Mouse (Mus musculus) forebrain, embryonic 13.5 days (tissue): ENCODE measurements at regions not wholly inside any gene's neighbourhood (a gene's known extent, or its start where the extent isn't known, plus 50 kb on each side); places are given as distances from the start of the nearest gene placed in this dataset.
A peak's percentile ranks its signal among the peaks of the same experiment; 100 is the strongest.

Experiments
- ATAC-seq: fragments of 200-750 bp; cut with Nextera tagmentation; 2 replicates; pipeline ENCODE4 v1.8.0; 2017
- H3K27ac ChIP-seq: fragments of 300-500 bp; sonication (generic); 2 replicates; pipeline ENCODE4 v1.5.1; 2015; ENCODE audit warnings: inconsistent platforms, mild to moderate bottlenecking, moderate library complexity
- H3K27me3 ChIP-seq: fragments of 300-500 bp; sonication (generic); 2 replicates; pipeline ENCODE4 v1.6.1; 2015; ENCODE audit warnings: mild to moderate bottlenecking, inconsistent platforms
- H3K36me3 ChIP-seq: fragments of 300-500 bp; sonication (generic); 2 replicates; pipeline ENCODE4 v1.6.1; 2015; ENCODE audit warnings: mild to moderate bottlenecking, inconsistent platforms; ENCODE audit not compliant: poor library complexity, severe bottlenecking
- H3K4me1 ChIP-seq: fragments of 300-500 bp; sonication (generic); 2 replicates; pipeline ENCODE4 v1.6.1; 2015; ENCODE audit warnings: inconsistent platforms
- H3K4me2 ChIP-seq: fragments of 300-500 bp; sonication (generic); 2 replicates; pipeline ENCODE4 v1.6.1; 2015; ENCODE audit warnings: inconsistent platforms, mild to moderate bottlenecking, moderate library complexity
- H3K4me3 ChIP-seq: fragments of 300-500 bp; sonication (generic); 2 replicates; pipeline ENCODE4 v1.5.1; 2015; ENCODE audit warnings: mild to moderate bottlenecking, inconsistent platforms
- H3K9ac ChIP-seq: fragments of 300-500 bp; sonication (generic); 2 replicates; pipeline ENCODE4 v1.6.1; 2015; ENCODE audit warnings: mild to moderate bottlenecking, inconsistent platforms
- H3K9me3 ChIP-seq: fragments of 300-500 bp; sonication (generic); replicated peaks from 2 replicates; pipeline ENCODE4 v1.6.1; 2016; ENCODE audit warnings: inconsistent platforms
- WGBS: fragments of 180-500 bp; shearing (Covaris S2); methylation state at CpG from one replicate; pipeline ENCODE4 v1.1.7; 2015; 5-methylcytosine and 5-hydroxymethylcytosine counted together

DNA sequence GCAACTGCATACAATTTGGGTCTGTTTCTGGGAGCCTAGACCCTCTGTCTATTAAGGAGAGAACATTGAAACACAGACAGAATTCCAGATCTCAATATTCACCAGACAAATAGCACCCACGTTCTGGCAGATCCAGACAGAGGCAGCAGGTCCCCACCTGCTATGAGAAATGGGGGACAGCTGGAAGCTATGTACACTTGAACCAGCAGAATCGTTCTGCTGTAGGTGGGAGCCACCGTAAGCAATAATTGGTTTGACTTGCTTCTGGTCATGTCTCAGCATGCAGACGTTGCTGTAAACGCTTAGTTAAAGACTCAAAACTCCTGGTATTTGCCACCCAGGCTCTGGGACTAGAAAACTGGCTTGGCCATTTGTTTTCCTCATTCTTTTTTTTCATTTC is 122.2 kb upstream of the Xylt1 start:
- Histone ChIP-seq H3K36me3 (no peaks in the 10 kb centered on the region), H3K4me3 (no peak overlapping the region), H3K27me3 (no peaks in the 10 kb centered on the region), H3K4me2 (no peak overlapping the region), H3K9ac (no peak overlapping the region), H3K9me3 (no peaks in the 10 kb centered on the region), H3K4me1 (0 out of 2 replicates have a peak, but pooled peaks cover 3% of the 10 kb centered on the region), H3K27ac (no peak overlapping the region)
- ATAC-seq = no peak
- 76% methylated on average over 5 of the region's 5 CpGs for WGBS

DNA sequence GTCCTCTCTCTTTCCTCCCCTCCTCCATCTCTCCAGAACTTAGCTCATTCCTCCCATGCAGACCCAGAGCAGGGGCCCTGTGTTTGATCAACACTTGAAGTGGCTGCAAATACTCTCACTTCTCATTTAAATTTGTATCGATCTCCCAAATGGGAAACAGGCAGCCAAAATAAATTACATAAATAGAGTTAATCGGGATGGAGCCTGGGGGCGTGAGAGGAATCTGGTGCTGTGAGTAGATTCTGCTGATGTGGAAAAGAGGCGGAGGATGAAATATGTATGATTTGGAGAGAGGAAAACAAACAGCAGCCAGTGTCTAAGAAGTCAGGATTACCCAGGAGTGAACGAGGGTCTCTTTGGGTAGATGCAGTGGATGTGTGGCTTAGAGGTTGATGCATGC is 121.6 kb upstream of the Xylt1 start:
- Histone ChIP-seq H3K4me3 (no peak overlapping the region), H3K9me3 (no peaks in the 10 kb centered on the region), H3K4me1 (0 out of 2 replicates have a peak, but pooled peaks cover 3% of the 10 kb centered on the region), H3K4me2 (no peak overlapping the region), H3K36me3 (no peaks in the 10 kb centered on the region), H3K27me3 (no peaks in the 10 kb centered on the region), H3K9ac (no peak overlapping the region), H3K27ac (no peak overlapping the region)
- WGBS = 62% methylated on average over 5 of the region's 5 CpGs
- ATAC-seq = no peak

DNA sequence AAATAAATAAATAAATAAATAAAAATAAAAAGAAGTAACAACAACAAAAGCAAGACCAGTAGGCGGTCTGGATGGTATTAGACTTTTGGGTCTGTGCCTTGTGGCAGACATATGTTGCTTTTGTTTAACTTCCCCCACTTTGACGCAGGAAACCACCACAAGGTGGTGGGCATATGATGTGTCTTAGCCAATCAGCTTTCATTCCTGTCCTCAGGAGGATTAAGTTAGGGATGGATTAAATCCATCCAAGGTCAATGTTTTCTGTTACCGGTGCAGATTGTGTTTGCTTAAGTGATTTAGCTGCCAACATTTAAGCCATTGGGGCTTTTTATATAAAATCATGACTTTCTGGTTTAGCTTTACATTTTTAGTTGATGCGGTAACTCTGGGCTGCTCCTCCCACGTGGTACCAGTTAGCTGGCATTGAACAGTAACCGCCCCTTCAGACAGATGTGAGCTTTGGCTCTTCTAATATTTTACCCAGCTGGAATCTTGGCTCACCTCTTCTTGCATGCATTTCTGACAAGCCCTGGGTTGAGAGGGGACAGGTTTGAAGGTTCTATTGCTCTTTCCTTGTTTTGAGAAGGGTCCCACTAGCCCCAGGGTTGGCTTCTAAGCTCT is 121.0 kb upstream of the Xylt1 start:
- Histone ChIP-seq H3K4me1 (0 out of 2 replicates have a peak, but pooled peaks cover 3% of the 10 kb centered on the region), H3K36me3 (no peaks in the 10 kb centered on the region), H3K4me3 (no peak overlapping the region), H3K27ac (no peak overlapping the region), H3K9me3 (no peaks in the 10 kb centered on the region), H3K9ac (no peak overlapping the region), H3K27me3 (no peaks in the 10 kb centered on the region), H3K4me2 (no peak overlapping the region)
- 61% methylated on average over 6 of the region's 6 CpGs for WGBS
- ATAC-seq = no peak

DNA sequence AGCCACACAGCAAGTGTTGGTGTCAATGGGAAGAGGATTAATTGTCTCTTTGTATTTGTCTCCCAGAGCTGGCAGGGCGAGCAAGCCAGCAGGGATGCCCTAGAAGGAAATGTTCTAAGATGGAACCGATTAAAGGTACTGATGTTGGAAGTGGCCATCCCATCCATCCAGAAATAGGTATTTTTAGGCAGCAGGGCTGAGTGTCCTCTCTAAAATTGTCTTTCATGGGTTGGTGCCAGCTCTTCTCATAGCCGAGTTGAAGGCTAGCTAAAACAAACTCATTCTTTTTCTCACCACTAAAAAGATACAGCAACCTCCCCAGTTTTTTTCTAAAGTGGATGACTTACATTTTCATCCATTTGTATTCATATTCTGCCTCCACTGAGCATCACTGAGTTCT is 120.2 kb upstream of the Xylt1 start:
- Histone ChIP-seq H3K4me3 (no peak overlapping the region), H3K9ac (no peak overlapping the region), H3K4me2 (no peak overlapping the region), H3K27me3 (no peaks in the 10 kb centered on the region), H3K4me1 (0 out of 2 replicates have a peak, but pooled peaks cover 3% of the 10 kb centered on the region), H3K9me3 (no peaks in the 10 kb centered on the region), H3K27ac (no peak overlapping the region), H3K36me3 (no peaks in the 10 kb centered on the region)
- ATAC-seq = no peak
- WGBS = 62% methylated on average over 3 of the region's 3 CpGs

DNA sequence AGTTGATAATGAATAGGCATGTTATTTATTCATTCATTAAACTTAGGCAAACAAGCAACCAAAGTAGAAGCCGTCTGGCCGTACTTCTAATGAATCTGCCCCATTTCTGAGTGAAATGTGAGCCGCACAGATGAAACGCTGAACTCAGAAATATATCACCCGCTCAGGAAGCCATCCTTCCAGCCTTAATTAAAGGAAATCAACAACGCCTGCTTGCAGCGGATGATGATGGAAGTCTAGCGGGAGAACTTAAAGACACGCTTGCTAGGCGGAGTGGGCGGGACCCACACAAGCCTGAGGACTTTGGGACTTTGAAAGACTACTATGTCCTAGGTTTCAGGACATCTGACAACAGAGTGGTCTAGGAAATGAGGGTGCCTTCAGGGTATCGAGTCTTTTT is 117.7 kb upstream of the Xylt1 start:
- 80% methylated on average over 12 of the region's 12 CpGs for WGBS
- Histone ChIP-seq H3K27ac (no peak overlapping the region), H3K36me3 (no peaks in the 10 kb centered on the region), H3K4me2 (no peak overlapping the region), H3K27me3 (no peaks in the 10 kb centered on the region), H3K4me1 (peaks cover 11% of the 10 kb centered on the region; the same call in 1 of the 2 replicates), H3K9me3 (no peaks in the 10 kb centered on the region), H3K4me3 (no peak overlapping the region), H3K9ac (no peak overlapping the region)
- no peak for ATAC-seq

DNA sequence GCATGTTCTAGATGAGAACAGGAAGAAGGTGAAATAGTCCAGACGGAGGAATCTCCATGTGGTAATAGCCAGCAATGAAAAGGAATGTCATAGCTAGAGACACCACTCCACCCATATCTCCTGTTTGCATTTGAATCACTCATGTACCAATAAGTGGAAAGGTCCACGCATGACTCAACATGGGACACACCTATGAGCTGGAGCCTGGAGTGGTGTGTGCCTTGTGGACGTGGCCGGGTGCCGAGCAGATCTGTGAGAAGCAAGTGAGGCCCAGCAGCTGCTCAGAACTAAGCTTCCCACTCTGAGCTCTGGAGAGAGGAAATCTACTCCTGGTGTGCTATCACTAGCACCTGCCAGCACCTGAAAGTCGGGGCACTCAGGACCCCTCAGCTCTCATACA is 116.4 kb upstream of the Xylt1 start:
- Histone ChIP-seq H3K9ac (no peak overlapping the region), H3K4me2 (no peak overlapping the region), H3K27me3 (no peaks in the 10 kb centered on the region), H3K27ac (no peak overlapping the region), H3K4me1 (peaks cover 13% of the 10 kb centered on the region), H3K36me3 (no peaks in the 10 kb centered on the region), H3K9me3 (no peaks in the 10 kb centered on the region), H3K4me3 (no peak overlapping the region)
- no peak for ATAC-seq
- 92% methylated on average over 6 of the region's 6 CpGs for WGBS

DNA sequence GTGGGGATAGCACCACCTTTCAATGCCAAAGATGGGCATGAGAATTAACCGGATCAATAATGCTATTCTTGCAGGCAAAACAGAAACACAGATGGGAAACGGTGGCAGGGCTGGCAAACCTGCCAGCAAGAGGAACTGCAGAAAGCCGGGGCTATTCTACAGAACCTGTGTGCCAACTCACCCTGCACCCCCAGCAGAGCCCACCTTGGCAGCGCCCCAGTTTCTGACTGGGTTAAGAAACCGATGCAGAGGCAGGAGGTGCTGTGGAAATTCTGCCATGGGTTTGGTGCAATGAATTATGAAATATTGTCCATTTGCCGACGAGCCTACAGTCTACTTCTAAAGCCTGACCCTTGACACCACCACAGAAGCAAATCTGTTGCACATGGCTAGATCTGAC is 112.7 kb upstream of the Xylt1 start:
- Histone ChIP-seq H3K4me1 (peaks cover 20% of the 10 kb centered on the region), H3K9me3 (no peaks in the 10 kb centered on the region), H3K27me3 (no peaks in the 10 kb centered on the region), H3K4me2 (no peak overlapping the region), H3K9ac (no peak overlapping the region), H3K36me3 (no peaks in the 10 kb centered on the region), H3K27ac (no peak overlapping the region), H3K4me3 (no peak overlapping the region)
- 84% methylated on average over 7 of the region's 7 CpGs for WGBS
- ATAC-seq = no peak

DNA sequence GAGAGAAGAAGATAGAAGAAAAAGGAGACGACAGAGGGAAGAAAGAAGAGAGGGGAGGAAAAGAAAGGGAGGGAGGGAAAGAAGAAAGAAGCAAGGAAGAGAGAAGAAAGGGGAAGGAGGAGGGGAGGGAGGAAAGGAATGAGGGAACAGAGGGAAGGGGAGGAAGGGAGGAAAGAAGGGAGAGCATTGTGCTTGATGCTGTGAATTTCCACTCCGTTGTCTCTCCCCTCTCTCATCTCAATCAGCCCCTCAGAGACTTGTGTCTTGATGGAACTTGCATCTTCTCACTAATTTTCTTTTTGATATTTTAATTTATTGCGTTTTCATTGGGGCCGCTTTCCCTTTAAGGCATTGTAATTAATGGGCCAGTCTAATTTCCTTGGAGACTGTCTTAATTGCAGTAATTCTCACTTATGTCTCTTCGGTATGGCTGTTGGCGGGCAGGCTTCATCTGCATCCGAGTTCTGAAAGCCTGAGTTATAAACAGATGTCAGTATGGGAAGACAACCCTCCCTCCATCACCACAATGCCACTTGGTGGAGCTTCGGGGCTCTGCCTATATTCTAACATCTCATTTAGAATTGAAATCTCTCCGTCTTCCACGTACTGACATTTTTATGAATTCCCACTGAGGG is 111.4 kb upstream of the Xylt1 start:
- Histone ChIP-seq H3K9ac (no peak overlapping the region), H3K27ac (no peak overlapping the region), H3K27me3 (no peaks in the 10 kb centered on the region), H3K4me3 (no peak overlapping the region), H3K36me3 (no peaks in the 10 kb centered on the region), H3K4me2 (no peak overlapping the region), H3K4me1 (peaks cover 19% of the 10 kb centered on the region), H3K9me3 (no peaks in the 10 kb centered on the region)
- peak; percentile 45; the same call in 1 of the 2 replicates for ATAC-seq
- whole genome bisulfite sequencing = 64% methylated on average over 10 of the region's 10 CpGs

DNA sequence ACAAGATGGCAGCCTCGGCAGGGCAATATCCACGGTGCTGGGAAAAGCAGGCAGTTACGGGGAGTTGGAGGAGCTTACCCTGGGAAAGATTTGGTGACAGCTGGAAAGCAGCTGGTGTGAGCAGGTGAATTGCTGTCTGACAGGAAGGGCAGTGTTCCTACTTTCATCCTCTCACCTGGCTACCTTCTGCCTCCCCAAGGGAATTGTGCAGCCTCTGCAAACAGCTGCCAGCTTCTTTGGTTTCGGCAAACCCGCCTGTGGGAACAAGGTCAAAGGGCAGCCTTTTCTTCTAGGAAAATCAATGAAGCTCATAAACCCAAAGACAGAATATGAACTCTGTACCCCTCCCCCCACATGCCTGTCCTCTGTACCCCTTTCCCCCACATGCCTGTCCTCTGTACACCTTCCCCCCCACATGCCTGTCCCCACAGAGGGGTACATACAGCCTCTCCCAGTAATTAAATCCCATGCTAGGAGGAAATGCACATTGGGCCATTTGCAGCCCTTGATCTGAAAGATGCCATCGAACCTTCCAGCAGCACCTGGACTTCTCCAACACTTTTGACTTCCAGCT is 102.3 kb upstream of the Xylt1 start:
- Histone ChIP-seq H3K9me3 (no peaks in the 10 kb centered on the region), H3K36me3 (no peaks in the 10 kb centered on the region), H3K27me3 (no peaks in the 10 kb centered on the region), H3K9ac (no peak overlapping the region), H3K4me3 (no peak overlapping the region), H3K4me1 (no peaks in the 10 kb centered on the region), H3K4me2 (no peak overlapping the region), H3K27ac (no peak overlapping the region)
- no peak for ATAC-seq
- WGBS = 64% methylated on average over 6 of the region's 6 CpGs

DNA sequence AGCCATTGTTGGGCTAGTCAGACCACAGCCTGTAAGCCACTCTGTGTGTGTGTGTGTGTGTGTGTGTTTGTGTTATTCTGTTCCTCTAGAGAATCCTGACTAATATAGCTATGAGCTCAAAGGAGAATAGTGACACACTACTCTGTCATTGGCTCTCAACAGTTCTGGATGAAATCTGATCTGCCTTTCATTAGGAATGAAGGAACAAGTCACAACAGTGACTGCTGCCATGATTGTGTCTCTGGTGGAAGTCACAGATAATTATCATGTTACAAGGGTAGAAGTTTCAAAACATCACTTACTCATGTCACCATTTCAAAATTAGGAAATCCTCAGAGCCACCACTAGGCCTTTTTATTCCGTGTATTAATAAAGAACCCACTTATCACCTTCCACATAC is 98.6 kb upstream of the Xylt1 start:
- Histone ChIP-seq H3K9me3 (no peaks in the 10 kb centered on the region), H3K9ac (no peak overlapping the region), H3K4me2 (no peak overlapping the region), H3K4me3 (no peak overlapping the region), H3K27me3 (no peaks in the 10 kb centered on the region), H3K4me1 (no peaks in the 10 kb centered on the region), H3K36me3 (no peaks in the 10 kb centered on the region), H3K27ac (no peak overlapping the region)
- WGBS = 98% methylated on average over 1 of the region's 1 CpGs
- no peak for ATAC-seq

DNA sequence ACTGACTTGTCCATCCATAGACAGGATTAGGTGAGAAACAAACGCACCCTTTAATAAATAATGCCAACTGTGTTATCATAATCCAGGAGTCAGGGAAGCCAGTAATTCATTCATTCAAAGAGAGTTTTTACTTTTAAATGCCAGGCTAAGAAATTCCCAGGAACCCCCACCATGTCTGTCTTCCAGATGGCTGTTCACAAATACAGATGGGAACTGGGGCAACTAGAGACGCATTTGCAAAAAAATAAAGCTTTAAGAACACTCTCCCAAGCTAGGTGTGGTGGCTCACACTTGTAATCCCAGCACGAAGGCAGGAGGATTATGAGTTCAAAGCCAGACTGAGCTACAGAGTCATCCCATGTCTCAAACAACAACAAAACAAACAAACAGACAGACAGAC is 95.6 kb upstream of the Xylt1 start:
- no peaks in the 10 kb centered on the region for H3K27me3 ChIP-seq
- no peak overlapping the region for H3K9ac ChIP-seq
- no peak overlapping the region for H3K27ac ChIP-seq
- H3K4me2 ChIP-seq = no peak overlapping the region
- no peaks in the 10 kb centered on the region for H3K4me1 ChIP-seq
- no peaks in the 10 kb centered on the region for H3K36me3 ChIP-seq
- no peak overlapping the region for H3K4me3 ChIP-seq
- no peaks in the 10 kb centered on the region for H3K9me3 ChIP-seq
- no peak for ATAC-seq
- 77% methylated on average over 3 of the region's 3 CpGs for WGBS

DNA sequence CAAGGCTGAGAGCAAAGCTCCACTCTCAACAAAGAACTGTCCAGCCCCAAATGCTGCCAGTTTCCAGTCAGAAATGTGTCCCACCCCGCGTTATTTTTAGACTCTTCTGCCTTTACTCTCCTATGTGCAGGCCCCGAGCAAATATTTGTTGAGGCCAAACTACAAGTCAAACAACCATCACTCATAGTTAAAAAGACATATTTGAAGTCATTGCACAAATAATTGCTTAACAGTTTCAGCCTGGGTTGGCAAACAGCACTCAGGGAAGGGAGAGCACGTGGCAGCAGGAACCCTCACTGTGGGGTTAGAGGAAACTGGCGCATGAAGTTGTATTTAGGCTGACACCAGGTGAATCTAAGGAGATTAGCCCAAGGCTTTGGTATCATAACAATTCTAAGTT is 94.8 kb upstream of the Xylt1 start:
- H3K9ac ChIP-seq = no peak overlapping the region

More for the DNA sequence above, 94.8 kb upstream of the Xylt1 start:
- H3K27me3 ChIP-seq = no peaks in the 10 kb centered on the region
- H3K4me3 ChIP-seq = no peak overlapping the region
- no peak overlapping the region for H3K27ac ChIP-seq
- H3K4me1 ChIP-seq = no peaks in the 10 kb centered on the region
- H3K4me2 ChIP-seq = no peak overlapping the region
- ATAC-seq = no peak
- H3K36me3 ChIP-seq = no peaks in the 10 kb centered on the region
- 90% methylated on average over 5 of the region's 5 CpGs for WGBS
- no peaks in the 10 kb centered on the region for H3K9me3 ChIP-seq
